Mouse (Mus musculus) heart, embryonic 12.5 days (tissue): Measurements from ENCODE around the gene Bbs2. TPM values are rescaled to one million over a fixed set of nuclear protein-coding genes. Genes with fewer than 3 reads are reported as not detected.

Experiments
- ATAC-seq: fragments of 200-750 bp; cut with Nextera tagmentation; 2 replicates; pipeline ENCODE4 v1.8.0; 2017; ENCODE audit warnings: moderate TSS enrichment, moderate library complexity; ENCODE audit not compliant: insufficient number of reproducible peaks, low FRiP score
- H3K27ac ChIP-seq: fragments of 300-500 bp; sonication (generic); 2 replicates; pipeline ENCODE4 v1.5.1; 2016; ENCODE audit warnings: mild to moderate bottlenecking, moderate library complexity; ENCODE audit not compliant: poor library complexity, severe bottlenecking
- H3K27me3 ChIP-seq: fragments of 300-500 bp; sonication (generic); replicated peaks from 2 replicates; pipeline ENCODE4 v1.6.1; 2016; ENCODE audit warnings: mild to moderate bottlenecking, moderate library complexity
- H3K36me3 ChIP-seq: fragments of 300-500 bp; sonication (generic); 2 replicates; pipeline ENCODE4 v1.6.1; 2016; ENCODE audit warnings: mild to moderate bottlenecking, moderate library complexity
- H3K4me1 ChIP-seq: fragments of 300-500 bp; sonication (generic); replicated peaks from 2 replicates; pipeline ENCODE4 v1.6.1; 2016; ENCODE audit warnings: mild to moderate bottlenecking
- H3K4me2 ChIP-seq: fragments of 300-500 bp; sonication (generic); 2 replicates; pipeline ENCODE4 v1.6.1; 2016; ENCODE audit warnings: mild to moderate bottlenecking, moderate library complexity
- H3K4me3 ChIP-seq: fragments of 300-500 bp; sonication (generic); 2 replicates; pipeline ENCODE4 v1.5.1; 2016; ENCODE audit warnings: mild to moderate bottlenecking
- H3K9ac ChIP-seq: fragments of 300-500 bp; sonication (generic); 2 replicates; pipeline ENCODE4 v1.6.1; 2016; ENCODE audit warnings: mild to moderate bottlenecking, moderate library complexity
- H3K9me3 ChIP-seq: fragments of 300-500 bp; sonication (generic); replicated peaks from 2 replicates; pipeline ENCODE4 v1.6.1; 2016; ENCODE audit warnings: mild to moderate bottlenecking, moderate library complexity
- WGBS: fragments of 180-500 bp; shearing (Covaris S2); methylation state at CpG from one replicate; pipeline ENCODE4 v1.1.7; 2016; 5-methylcytosine and 5-hydroxymethylcytosine counted together
- polyA plus RNA-seq: library from polyadenylated mRNA; unstranded; fragments of >200 nt; fragmentation: Nextera tagmentation; extraction: Ambion mirVana; gene quantifications from 2 replicates; pipeline ENCODE4 v1.2.1, GENCODE M21; 2016

Bbs2 gene
- polyA plus RNA-seq, 1 experiment from 2014 or later = 9.9 TPM

DNA sequence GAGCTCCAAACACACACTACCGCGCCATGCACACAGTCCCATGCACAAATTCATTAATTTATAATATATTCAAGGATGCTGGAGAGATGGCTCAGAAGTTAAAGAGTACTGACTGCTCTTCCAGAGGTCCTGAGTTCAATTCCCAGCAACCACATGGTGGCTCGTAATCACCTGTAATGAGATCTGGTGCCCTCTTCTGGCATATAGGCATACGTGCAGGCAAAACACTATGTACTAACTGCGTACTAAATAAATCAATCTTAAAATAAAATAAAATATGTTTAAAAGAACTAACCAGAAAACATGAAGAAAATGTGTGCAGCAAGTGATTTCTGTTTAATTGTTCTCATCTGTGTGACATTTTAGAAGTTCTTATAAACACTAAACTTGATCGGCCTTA, 4.4 kb downstream of the Bbs2 start:
- no peak overlapping the region for H3K4me3 ChIP-seq
- H3K4me2 ChIP-seq = no peak overlapping the region
- H3K27ac ChIP-seq = no peak overlapping the region
- ATAC-seq = no peak
- peaks cover 3% of the 10 kb centered on the region; the same call in 1 of the 2 replicates for H3K4me1 ChIP-seq
- H3K36me3 ChIP-seq = no peaks in the 10 kb centered on the region
- H3K9me3 ChIP-seq = no peaks in the 10 kb centered on the region
- WGBS = 77% methylated on average over 6 of the region's 6 CpGs
- no peak overlapping the region for H3K9ac ChIP-seq
- no peaks in the 10 kb centered on the region for H3K27me3 ChIP-seq

DNA sequence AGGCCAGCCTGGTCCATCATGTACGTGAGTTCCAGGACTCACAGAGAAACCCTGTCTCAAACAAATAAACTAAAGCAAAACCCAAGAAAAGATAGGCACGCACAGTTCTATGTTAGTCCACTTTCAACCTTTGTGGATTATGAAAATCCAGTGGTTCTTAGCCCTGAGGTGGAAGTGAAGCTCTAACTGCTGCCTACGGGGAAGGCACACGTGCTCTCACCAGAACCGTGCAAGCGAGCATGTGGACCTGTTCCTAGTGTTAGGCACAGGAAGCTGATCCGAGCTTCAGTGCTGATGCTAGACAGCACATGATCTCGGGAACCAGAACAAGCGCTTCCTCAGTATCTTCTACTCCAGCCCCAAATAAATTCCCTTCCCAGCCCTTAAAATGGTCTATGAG, 5.9 kb downstream of the Bbs2 start:
- no peaks in the 10 kb centered on the region for H3K9me3 ChIP-seq
- no peak overlapping the region for H3K4me3 ChIP-seq
- H3K27ac ChIP-seq = no peak overlapping the region
- H3K4me2 ChIP-seq = no peak overlapping the region
- no peaks in the 10 kb centered on the region for H3K36me3 ChIP-seq
- H3K9ac ChIP-seq = no peak overlapping the region
- no peak for ATAC-seq
- no peaks in the 10 kb centered on the region for H3K27me3 ChIP-seq
- H3K4me1 ChIP-seq = peaks cover 3% of the 10 kb centered on the region; the same call in 1 of the 2 replicates
- WGBS = 79% methylated on average over 9 of the region's 9 CpGs

DNA sequence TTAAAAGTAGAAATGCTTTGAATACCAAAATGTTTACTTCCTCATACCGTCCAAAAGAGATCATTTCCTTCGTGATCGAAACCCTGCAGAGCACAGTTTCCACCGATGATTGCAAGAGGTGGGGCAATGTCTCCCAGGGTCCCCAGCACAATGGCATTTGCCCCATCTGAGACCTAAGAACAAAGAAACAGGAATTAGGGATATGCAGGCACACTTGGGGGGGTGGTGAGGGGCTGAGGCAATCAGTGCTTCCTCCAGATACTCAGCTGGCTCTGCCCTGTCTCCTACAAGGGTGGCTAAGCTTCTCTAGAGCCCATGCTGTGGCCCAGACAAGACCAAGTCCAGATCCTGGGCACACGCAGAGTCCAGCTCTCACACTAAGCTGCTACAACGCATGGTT, 9.0 kb downstream of the Bbs2 start:
- peaks cover 11% of the 10 kb centered on the region; the same call in 1 of the 2 replicates for H3K36me3 ChIP-seq
- H3K27me3 ChIP-seq = no peaks in the 10 kb centered on the region
- H3K4me1 ChIP-seq = peaks cover 3% of the 10 kb centered on the region; the same call in 1 of the 2 replicates
- no peak overlapping the region for H3K4me2 ChIP-seq
- 53% methylated on average over 6 of the region's 6 CpGs for WGBS
- H3K4me3 ChIP-seq = no peak overlapping the region
- no peak overlapping the region for H3K9ac ChIP-seq
- H3K9me3 ChIP-seq = no peaks in the 10 kb centered on the region
- no peak overlapping the region for H3K27ac ChIP-seq
- no peak for ATAC-seq

- Histone ChIP-seq H3K27ac (no peak overlapping the region), H3K4me3 (no peak overlapping the region), H3K4me2 (no peak overlapping the region), H3K9ac (no peak overlapping the region), H3K4me1 (peaks cover 2% of the 10 kb centered on the region; the same call in 1 of the 2 replicates), H3K36me3 (peaks cover 11% of the 10 kb centered on the region; the same call in 1 of the 2 replicates), H3K27me3 (no peaks in the 10 kb centered on the region), H3K9me3 (no peaks in the 10 kb centered on the region)
- 76% methylated on average over 9 of the region's 9 CpGs for WGBS
- no peak for ATAC-seq
Observed at GRCm38 (mm10) chr8:94087964-94088363, 10.8 kb downstream of the Bbs2 start.

- ATAC-seq = no peak
- H3K36me3 ChIP-seq = peaks cover 10% of the 10 kb centered on the region; the same call in 1 of the 2 replicates
- H3K27me3 ChIP-seq = no peaks in the 10 kb centered on the region
- no peak overlapping the region for H3K4me2 ChIP-seq
- no peak overlapping the region for H3K27ac ChIP-seq
- H3K4me1 ChIP-seq = no peaks in the 10 kb centered on the region
- H3K9me3 ChIP-seq = no peaks in the 10 kb centered on the region
- 86% methylated on average over 12 of the region's 12 CpGs for WGBS
- no peak overlapping the region for H3K9ac ChIP-seq
- H3K4me3 ChIP-seq = no peak overlapping the region
Observed at GRCm38 (mm10) chr8:94076461-94077192, 22.1 kb downstream of the Bbs2 start.

DNA sequence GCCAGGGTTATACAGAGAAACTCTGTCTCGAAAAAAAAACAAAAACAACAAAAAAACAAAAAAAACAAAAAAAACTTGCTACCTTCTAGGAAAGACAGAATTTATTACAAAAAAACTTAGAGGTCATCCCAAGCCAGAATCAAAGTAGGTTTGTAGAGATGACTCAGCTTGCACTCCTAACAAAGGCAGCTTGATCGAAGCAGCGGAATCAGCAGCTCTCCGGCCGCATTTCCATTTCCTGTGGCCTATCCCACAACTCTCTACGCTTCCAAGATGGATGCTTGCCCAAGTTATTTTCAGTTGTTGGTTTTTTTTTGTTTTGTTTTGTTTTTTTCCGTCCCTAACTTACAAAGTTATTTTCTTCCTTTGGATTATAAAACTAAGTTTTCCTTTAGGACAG, 29.9 kb downstream of the Bbs2 start:
- Histone ChIP-seq H3K4me2 (no peak overlapping the region), H3K36me3 (peaks cover 33% of the 10 kb centered on the region), H3K9me3 (no peaks in the 10 kb centered on the region), H3K27ac (no peak overlapping the region), H3K4me1 (no peaks in the 10 kb centered on the region), H3K4me3 (no peak overlapping the region), H3K27me3 (no peaks in the 10 kb centered on the region), H3K9ac (no peak overlapping the region)
- no peak for ATAC-seq
- WGBS = 86% methylated on average over 7 of the region's 7 CpGs

DNA sequence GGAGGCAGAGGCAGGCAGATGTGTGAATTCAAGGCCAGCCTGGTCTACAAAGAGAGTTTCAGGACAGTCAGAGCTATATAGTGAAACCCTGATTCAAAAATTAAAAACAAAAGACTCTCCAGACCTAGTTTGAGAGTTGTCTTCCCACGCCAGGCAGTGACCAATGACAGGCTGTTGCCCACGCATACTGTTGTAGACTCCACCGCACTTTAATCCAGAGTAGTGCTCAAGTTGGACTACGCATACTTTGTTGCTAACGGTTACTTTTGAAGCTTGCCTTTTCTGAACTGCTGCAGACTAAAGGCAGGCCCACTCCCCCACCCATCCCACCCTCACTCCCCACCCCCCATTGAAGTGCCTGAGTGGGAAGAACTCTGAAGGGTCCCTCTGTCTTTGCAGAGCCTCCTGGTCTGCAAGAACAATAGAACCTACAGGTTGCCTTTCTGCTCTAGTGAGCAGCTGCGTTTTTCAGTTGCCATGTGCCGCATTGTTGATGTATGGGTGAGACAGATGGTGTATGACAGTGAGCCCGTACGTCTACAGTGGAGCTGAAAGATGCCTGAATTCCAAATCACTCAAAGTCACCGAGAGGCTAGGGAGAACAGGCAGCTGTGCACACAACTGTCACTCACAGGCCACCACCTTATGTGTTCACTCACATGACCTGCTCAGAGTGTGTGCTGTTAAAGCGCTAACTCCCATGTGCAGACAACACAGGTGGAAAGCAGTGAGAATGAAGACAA, 32.4 kb downstream of the Bbs2 start:
- Histone ChIP-seq H3K4me3 (no peak overlapping the region), H3K4me2 (no peak overlapping the region), H3K9ac (no peak overlapping the region), H3K27me3 (no peaks in the 10 kb centered on the region), H3K9me3 (no peaks in the 10 kb centered on the region), H3K36me3 (peaks cover 50% of the 10 kb centered on the region), H3K4me1 (no peaks in the 10 kb centered on the region), H3K27ac (no peak overlapping the region)
- ATAC-seq = no peak
- WGBS = 80% methylated on average over 11 of the region's 11 CpGs

GRCm38 (mm10) chr8:94057157-94057854, 41.4 kb downstream of the Bbs2 start:
- H3K27me3 ChIP-seq = no peaks in the 10 kb centered on the region
- no peaks in the 10 kb centered on the region for H3K4me1 ChIP-seq
- H3K9me3 ChIP-seq = no peaks in the 10 kb centered on the region
- H3K36me3 ChIP-seq = peaks cover 40% of the 10 kb centered on the region
- H3K27ac ChIP-seq = no peak overlapping the region
- H3K4me2 ChIP-seq = no peak overlapping the region
- H3K4me3 ChIP-seq = no peak overlapping the region
- no peak overlapping the region for H3K9ac ChIP-seq
- ATAC-seq = no peak
- 57% methylated on average over 6 of the region's 6 CpGs for WGBS

DNA sequence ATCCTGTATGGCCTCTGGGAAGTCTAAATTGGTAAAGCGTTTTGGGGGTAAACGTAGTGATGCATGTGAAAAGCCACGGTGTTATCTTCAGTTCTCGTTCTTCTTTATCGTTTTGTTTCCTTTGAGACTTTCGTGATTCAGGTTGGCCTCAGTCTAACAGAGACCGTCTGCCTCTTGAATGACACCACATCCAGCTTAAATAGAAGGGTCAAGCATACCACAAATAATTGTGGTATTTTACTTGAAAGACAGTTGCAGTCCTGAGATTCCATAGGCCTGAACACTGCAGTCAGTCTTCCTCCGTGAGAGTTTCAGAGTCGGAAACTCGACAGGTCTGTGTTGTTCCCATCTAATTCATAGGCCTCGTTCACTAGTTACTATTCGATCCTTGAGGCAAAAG, 46.0 kb downstream of the Bbs2 start:
- Histone ChIP-seq H3K9me3 (no peaks in the 10 kb centered on the region), H3K4me3 (no peak overlapping the region), H3K27me3 (no peaks in the 10 kb centered on the region), H3K9ac (no peak overlapping the region), H3K4me1 (no peaks in the 10 kb centered on the region), H3K36me3 (peaks cover 25% of the 10 kb centered on the region), H3K27ac (no peak overlapping the region), H3K4me2 (no peak overlapping the region)
- no peak for ATAC-seq
- WGBS = 66% methylated on average over 12 of the region's 12 CpGs

GRCm38 (mm10) chr8:94047845-94048244, 50.9 kb downstream of the Bbs2 start:
- Histone ChIP-seq H3K4me2 (no peak overlapping the region), H3K4me1 (no peaks in the 10 kb centered on the region), H3K27ac (no peak overlapping the region), H3K36me3 (peaks cover 8% of the 10 kb centered on the region), H3K9ac (no peak overlapping the region), H3K9me3 (no peaks in the 10 kb centered on the region), H3K4me3 (no peak overlapping the region), H3K27me3 (no peaks in the 10 kb centered on the region)
- 92% methylated on average over 2 of the region's 2 CpGs for WGBS
- ATAC-seq = no peak

DNA sequence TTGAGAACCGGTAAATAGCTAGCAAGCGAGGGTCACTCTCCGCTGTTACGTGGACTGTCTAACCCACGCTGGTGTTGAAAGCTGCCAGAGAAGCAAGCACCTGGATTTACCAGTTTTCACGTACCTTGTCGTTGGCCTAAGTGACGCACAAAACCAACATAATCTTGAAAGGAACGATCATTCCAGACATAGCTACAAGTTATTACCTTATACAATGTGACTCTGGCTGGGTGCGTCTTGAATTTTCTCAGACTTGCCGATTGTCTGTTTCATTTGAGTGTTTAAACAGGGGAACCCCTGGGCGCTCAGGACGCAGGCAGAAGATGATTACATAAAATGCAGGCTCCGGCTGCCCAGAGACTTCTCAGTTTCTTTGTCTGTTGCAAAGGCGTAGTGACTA, 60.9 kb downstream of the Bbs2 start:
- no peaks in the 10 kb centered on the region for H3K27me3 ChIP-seq
- H3K9me3 ChIP-seq = no peaks in the 10 kb centered on the region
- H3K4me3 ChIP-seq = peak overlapping the region; percentile 85
- peaks cover 3% of the 10 kb centered on the region for H3K36me3 ChIP-seq
- WGBS = 9% methylated on average over 15 of the region's 15 CpGs
- peak overlapping the region; percentile 77 for H3K9ac ChIP-seq
- peak overlapping the region; percentile 88 for H3K4me2 ChIP-seq
- no peak overlapping the region for H3K27ac ChIP-seq
- peaks cover 29% of the 10 kb centered on the region for H3K4me1 ChIP-seq
- no peak for ATAC-seq
